Mouse (Mus musculus): ENCODE measurements around the gene Ccsap.
"Not testable (repeated sequence)": the region's sequence is repeated elsewhere in the genome, so short reads cannot be mapped to it uniquely, and the experiment has no call there.

The Ccsap gene

GRCm38 (mm10) chr8:123835451-123835850, 24.6 kb downstream of the Ccsap start:
- DNase-seq (ENCODE audit: low spot score): peak; percentile 36

- peak; percentile 53 for DNase-seq (ENCODE audit: low spot score)
Measured at GRCm38 (mm10) chr8:123832757-123833156, 27.3 kb downstream of the Ccsap start.

DNA sequence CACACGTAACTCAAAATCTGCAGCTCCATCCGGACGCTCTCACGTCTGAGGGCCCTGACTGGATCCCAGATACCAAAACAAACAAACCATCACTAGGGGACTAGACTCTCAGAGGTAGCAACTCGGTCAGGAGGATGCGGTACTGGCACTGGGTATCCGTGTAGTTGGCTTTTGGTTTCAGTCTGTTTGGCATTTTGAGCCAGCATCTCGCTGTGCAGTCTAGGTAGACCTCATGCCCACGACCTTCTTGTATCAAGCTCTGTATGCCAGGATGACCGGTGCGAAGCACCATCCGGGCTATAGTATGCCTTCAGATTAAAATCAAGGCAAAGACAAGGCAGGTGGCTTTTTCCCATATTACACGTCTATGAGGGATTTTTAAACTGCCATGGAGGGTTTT, 32.5 kb downstream of the Ccsap start:
- no peak for DNase-seq (ENCODE audit: low spot score)

DNA sequence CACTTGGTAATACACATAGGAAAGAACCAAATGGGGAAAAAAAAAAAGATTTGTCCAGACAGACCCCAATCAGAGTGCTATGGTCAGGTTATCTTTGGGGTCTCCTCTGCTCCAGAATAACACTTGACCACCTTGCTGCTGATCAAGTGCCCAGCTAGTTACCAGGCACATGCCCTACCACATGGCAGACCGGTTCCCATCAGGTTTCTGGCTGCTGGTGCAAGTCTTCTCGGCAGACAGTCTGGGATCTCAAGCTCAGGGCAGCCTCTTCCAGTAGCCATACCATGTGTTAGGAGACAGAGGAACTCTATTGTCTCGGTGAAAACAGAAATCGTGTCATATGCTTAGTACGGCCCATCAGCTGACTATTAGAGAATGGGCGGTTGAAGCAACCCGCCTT, 33.3 kb downstream of the Ccsap start:
- DNase-seq (ENCODE audit: low spot score): no peak

- no peak for DNase-seq (ENCODE audit: low spot score)
Measured at GRCm38 (mm10) chr8:123826001-123826400, 34.0 kb downstream of the Ccsap start.

DNA sequence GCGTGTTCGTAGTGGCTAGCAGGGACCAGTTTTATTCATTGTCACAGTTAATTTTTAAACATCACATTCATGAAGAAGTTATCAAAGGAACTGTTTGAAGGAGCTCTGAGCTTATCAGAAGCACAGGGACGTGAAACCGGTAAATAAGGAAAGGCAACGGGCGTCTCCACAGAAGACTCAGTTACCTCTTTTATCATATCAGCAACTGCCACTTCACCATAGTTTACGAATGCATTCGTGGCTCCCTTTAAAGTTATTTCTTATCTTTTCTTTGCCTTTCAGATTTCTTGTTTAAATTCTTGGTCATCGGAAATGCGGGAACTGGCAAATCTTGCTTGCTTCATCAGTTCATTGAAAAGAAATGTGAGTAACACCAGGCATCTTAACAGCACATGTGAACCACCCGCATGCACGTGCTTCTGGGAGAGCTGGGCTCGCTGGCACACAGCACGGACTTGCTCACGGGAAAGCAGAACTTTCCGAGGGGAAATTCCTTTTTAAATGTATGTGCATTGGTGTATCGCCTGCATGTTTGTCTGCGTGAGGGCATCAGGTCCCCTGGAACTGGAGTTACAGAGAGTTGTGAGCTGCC, 36.4 kb downstream of the Ccsap start:
- DNase-seq (ENCODE audit: low spot score): no peak

DNA sequence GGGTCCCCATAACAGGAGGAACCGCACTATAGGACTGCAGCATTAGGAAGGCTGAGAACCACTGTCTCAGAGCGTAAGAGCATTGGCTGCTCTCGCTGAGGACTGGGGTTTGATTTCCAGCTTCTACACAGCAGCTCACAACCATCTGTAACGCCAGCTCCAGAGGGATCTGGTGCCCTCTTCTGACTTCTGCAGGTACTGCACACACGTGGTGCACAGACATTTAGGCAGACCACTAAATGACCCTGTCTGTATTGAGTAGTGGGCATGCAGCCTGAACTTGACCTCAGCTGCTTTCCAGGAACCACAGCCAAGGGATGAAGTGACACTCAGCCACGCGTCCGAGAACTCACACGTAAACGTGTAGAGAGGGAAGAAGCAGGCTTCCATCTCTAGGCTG, 36.9 kb downstream of the Ccsap start:
- no peak for DNase-seq (ENCODE audit: low spot score)

DNA sequence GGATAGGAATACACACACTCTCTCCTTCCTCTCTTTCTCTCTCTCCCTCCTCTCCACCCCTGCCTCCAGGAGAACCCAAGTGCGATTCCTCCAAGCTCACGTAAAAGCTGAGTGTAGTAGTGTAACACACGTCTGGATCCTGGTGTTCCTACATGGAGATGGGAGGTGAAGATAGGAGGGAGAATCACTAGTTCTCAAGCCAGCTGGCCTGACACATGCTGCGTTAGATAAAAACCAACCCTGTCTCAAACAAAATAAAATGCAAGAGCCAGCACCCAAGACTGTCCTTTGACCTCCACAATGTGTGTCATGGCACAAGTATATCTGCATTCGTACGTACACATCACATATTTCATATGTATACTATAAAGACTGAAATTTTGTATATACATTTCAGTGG, 39.2 kb downstream of the Ccsap start:
- no peak for DNase-seq (ENCODE audit: low spot score)

DNA sequence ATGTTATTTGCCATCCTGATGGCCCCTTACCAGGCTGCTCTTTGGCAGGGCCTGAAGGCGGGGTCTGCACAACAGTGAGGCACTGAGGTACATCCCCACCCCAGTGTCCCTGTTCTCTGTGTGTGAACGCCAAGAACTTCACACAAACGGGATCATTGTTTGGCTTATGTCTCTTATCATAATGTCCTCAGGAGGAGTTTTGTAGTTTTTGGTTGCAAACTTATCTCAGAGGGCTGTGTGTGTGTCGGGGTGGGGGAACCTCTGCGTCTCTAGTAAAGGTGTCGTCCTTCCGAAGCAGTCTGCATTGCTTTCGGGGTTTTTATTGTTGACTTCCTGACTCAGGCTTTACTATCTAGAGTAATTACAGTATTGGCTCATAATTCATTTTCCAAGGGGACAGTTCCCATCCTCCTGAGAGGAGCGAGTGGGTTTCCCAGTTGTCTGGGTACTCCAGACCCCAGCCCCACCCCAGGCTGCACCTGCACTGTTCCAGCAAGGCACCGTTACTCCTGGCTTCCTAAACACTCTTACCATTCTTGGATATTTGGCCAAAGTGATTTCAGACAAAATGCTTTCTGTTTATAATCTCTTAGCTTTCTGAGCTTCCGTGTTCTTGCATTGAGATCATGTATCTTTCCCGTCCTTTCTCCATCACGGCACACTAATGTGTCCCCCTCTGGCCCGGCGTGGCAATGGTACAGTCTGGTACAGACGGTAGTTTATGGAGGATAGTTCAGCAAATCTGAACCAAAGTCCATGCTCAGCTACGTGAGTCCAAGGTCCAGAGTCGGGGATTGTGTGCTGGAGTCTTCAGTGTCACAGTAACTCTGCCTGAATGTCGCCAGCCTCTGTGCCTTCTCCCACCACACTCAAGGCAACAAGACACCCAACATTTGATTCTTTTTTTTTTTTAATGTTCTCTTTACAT, 40.1 kb downstream of the Ccsap start:
- no peak for DNase-seq (ENCODE audit: low spot score)

DNA sequence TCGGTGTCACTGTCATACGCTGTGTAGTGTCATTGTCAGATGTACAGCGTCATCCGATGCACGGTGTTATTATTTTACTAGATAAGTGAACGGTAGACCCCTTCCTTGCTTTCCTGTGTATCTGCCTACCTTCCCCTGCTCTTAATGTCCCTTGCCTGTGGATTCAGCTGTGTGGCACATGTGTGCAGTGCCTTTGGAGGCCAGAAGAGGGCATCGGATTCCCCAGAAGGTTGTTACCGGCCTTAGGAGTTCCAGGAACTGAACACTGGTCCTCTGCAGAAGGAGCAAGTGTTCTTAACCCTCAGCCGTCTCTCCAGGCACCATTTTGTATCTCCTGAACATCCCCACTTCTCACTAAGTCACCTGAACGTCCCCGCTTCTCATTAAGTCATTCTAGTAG, 42.3 kb downstream of the Ccsap start:
- DNase-seq (ENCODE audit: low spot score): no peak

GRCm38 (mm10) chr8:123816939-123817338, 43.1 kb downstream of the Ccsap start:
- DNase-seq (ENCODE audit: low spot score): no peak

DNA sequence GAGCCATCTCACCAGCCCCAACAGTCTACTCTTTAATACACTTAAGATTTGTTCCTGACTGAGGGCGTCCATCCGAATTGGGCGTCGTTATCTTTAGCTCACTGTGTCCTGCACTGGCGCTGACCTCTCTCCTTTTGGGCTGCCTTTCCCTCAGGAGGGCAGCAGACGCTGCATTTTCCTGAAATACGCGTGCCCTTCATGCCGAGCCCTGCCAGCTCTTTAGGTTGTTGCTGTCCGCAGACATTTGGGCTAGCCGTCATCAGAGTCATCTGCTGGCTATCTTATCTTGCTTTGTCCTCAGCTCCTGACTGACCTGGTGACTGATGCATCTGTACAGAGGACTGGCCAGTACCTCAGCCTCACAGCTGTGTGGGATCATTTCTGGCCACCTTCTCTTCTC, 44.7 kb downstream of the Ccsap start:
- DNase-seq (ENCODE audit: low spot score): no peak

DNA sequence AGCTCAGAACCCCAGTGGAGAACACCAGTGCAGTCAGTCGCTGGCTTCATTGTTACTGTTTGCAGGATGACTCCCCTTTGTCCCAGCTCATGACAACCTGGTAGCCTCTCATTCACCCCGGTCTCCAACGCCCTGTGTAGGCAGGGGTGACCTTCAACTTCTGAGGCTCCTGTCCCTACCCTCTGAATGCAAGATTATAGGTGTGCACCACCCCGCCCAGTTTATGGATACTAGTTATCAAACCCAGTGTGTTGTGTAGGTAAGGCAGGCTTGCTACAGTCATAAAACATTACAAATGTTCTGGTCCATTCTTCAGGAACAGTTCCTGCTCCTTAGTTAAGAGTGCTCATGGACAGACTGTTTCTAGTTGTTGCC, 46.1 kb downstream of the Ccsap start:
- DNase-seq (ENCODE audit: low spot score): no peak

DNA sequence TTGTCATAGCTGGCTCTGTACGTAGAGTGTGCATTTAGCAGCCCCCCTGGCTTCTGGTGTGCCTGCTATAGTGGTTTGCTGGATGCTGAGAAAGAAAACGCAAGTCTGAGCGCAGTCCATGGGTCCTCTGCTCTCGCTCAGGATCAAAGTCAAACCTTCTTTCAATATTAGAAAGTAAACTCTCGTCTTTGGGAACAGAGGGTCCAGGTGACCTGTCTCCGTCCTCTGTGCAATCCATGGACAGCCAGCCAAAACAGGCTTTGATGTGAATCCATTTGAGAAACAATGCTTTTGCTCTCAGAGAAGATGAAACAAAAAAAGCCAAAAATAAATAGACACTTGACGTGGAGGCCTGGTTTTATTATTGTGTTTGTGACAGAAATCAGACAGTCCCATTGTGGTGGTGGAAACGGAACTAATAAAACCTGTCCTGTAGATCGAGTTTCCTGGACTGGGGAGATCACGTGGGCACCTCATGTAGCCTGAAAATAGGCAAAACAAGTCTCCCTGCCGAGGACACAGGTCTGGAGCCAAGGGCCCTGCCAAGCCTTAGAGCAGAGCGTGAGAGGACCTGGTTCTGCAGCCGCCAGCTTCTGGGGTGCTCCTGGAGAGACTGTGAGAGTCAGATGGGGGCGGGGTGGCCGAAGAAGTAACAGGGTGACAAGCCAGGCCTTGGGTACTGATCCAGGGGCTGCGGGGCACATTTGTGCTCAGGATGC, 46.7 kb downstream of the Ccsap start:
- peak; percentile 60 for DNase-seq (ENCODE audit: low spot score)

DNA sequence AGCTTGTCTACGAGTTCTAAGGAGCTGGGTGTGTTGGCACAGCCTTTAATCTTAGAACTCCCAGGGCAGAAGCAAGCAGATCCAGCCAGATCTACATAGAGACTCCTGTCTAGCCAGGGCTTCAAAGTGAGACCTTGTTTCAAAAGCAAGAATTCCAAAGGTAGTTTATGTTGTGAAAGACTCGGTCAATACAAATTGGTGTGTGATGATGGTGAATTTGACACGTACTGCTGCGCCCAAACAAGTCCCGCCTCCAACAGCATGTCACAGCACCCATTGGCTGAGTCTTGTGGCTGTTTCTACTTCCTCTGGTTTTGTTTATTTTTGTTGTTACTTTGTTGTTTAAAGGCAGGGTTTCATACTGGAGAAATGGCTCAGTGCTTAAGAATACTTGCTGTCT, 47.8 kb downstream of the Ccsap start:
- no peak for DNase-seq (ENCODE audit: low spot score)

DNA sequence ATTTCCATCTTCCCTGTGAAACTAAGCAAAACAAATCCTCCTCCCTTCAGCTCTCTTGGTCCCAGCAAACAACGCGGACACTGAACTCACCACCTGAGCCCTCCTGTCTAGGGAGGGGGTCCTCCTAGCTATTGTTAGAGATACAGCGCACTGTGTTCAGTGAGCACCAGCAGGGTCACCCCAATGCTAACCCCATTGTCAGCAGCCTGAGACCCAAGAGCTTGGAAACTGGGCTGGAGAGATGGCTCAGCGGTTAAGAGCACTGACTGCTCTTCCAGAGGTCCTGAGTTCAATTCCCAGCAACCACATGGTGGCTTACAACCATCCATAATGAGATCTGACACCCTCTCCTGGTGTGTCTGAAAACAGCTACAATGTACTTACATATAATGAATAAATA, 50.7 kb downstream of the Ccsap start:
- not testable (repeated sequence) for DNase-seq (ENCODE audit: low spot score)

DNA sequence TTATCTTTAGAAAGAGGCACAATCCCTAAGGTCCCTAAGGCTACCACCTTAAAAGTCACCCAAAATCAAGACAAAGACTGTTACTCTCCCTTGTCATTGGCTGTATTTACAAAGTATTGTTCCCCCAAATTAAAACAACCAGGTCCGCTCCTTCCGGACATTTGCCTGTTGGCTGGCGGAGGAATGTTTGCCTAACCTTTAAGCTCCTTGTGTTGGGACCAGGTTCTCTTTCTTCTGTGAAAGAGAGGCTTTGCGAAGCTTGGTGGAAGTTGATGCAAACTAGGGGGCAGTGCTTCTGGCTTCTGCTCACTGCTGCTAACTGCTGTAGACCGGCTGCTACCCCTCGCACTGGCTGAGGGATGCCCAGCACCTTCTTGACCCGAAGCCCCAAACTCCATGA, 51.3 kb downstream of the Ccsap start:
- DNase-seq (ENCODE audit: low spot score): no peak

GRCm38 (mm10) chr8:123807852-123808573, 52.0 kb downstream of the Ccsap start:
- no peak for DNase-seq (ENCODE audit: low spot score)

DNA sequence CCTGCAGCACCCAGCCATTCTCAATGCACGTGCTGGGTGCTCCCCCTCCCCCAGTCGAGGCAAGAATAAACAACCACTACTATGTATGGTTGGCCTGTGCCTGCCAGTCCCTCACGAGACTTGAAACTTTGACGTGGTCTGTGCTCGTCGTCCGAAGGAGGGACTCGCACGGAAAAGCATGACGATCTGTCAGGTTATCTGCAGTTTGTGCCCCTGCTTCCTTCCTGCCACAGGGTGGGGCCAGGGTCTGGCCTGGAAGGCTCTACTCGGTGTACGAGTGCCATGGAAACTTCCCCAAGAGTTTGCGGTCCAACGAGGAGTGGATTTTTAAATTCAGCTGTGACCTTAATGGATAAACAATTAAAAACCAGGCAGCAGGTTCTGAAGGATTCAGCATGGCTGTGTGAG, 53.0 kb downstream of the Ccsap start:
- DNase-seq (ENCODE audit: low spot score): no peak

DNA sequence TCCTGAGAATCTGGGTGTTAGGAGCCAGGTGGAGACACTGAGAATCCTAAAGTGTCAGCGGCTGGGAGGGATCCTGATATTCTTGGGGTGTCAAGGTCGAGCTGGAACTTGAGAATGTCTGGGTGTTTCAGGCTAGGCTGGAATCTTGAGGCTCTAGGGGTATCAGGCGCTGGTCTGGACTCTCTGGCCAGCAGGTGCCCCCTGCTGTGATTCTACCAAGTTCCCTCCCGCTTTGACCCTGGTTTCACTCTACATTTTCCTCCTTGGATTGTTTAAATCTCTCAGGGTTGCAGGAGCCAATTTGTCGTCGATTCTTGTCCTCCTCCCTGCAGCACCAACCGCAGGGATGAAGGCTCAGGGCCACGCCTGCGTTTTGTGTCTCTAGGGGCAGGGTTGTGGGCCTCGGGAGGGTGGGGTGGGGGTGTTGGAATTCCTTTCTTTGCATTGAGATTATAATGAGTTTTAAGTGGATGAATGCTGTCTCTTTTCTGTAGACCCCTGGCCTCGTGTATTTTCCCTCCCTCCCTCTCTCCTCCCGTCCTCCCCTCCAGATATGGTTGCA, 53.6 kb downstream of the Ccsap start:
- DNase-seq (ENCODE audit: low spot score): no peak

DNA sequence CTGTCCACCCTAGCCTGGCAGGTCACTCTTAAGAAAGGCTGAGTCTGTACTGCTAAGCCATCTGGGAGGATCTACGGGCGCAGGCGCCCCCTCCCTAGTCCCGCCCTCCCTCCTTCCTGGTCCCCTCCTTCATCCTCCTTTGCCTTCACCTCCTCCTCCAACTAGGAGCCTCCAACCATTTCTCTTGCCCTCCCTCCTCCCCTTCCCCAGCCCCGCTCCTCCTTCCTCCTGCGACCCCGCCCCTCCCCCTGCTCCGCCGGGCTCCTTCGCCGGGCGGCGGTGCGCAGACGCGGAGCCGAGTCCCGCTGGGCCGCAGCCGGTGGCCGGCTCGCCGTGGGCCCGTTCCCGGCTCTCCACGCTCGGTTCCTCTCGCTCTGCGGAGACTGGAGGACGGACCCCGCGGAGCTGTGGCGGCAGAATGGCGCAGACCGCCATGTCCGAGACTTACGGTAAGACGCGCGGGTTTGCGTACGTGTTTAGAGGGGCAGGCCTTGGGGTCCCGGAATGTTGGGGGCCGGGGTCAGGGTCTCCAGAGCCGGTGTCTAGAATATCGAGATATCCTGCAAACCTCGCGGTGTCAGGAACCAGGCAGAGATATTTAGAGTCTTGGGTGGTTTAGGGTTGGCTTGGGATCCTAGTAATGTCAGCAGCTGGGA, 54.2 kb downstream of the Ccsap start, which contains the start of gene Rab4a:
Rab4a (plus strand) TSS at position 268 of the 656 bp plus-strand sequence.
- DNase-seq (ENCODE audit: low spot score): peak; percentile 88

Measured in ovary, postnatal 36 days (tissue).